Mouse (Mus musculus) CD4-positive, CD25-positive, alpha-beta regulatory T cell, adult 9 weeks (primary cell): ENCODE measurements around the gene Nxt2. TPM values are rescaled to one million over a fixed set of nuclear protein-coding genes. Genes with fewer than 3 reads are reported as not detected.

Experiments used
- polyA plus RNA-seq: library from polyadenylated mRNA; unstranded; fragments of 100-300 nt; shearing (Covaris generic); gene quantifications from one replicate; pipeline ENCODE4 v1.2.1, GENCODE M21; 2017

The Nxt2 gene
- polyA plus RNA-seq, result 6.9 TPM

DNA sequence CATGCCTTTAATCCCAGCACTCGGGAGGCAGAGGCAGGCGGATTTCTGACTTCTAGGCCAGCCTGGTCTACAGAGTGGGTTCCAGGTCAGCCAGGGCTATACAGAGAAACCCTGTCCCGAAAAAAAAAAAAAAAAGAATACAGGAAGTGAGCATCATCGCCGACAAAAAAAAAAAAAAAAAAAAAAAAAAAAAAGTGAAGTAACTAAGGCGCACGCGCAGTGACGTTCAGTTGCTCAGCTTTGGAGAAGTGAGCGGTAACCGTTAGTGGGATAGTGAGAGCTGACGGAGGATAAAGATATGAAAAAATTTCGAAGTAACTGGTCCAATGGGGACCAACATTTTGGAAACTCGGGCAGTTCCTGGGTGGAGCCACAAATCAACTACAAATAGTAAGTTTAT is at the start of gene Nxt2:
TSS of gene Nxt2 (plus strand) at position 229 of the 400 bp plus-strand sequence.

DNA sequence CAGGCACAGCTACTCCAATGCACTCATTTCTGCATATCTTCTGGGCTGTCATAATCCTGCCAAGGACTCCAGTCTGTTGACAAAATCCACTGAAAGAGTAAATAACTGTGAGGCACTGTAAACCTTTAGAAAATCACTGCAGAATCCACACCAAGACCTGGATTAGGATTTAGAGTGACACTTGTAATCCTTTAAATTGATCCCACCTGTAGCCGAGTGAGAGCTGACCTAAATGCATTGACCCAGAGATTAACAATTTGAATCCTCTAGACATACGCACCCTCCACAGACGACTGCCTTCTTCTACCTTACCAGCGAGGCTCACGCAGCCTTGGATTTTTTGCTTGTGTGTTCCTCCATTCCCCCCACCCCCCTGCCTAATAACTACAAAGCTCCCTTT is 29.7 kb upstream of the Nxt2 start, which contains the start of gene Gucy2f:
TSS of gene Gucy2f (minus strand) at position 101 of the 400 bp plus-strand sequence.

Other genes with a start within 250 kb of the Nxt2 start
- gene Gucy2f, start 29.8 kb upstream of the Nxt2 start, polyA plus RNA-seq, result not detected
- gene Kcne1l, start 79.5 kb downstream of the Nxt2 start, polyA plus RNA-seq, result not detected
- gene Acsl4, start 163.8 kb downstream of the Nxt2 start, polyA plus RNA-seq, result 38.4 TPM